Mouse (Mus musculus): ENCODE data around the gene Srsf2.
"Not testable (repeated sequence)": the region's sequence is repeated elsewhere in the genome, so short reads cannot be mapped to it uniquely, and the experiment has no call there.

Gene Srsf2

GRCm38 (mm10) chr11:116827534-116828165 lies 25.2 kb downstream of the Srsf2 start, which contains the start of gene Mxra7:
Gene Mxra7, minus strand, starts transcription at chr11:116828046.
- DNase-seq (ENCODE audit: low read depth, low spot score): peak; percentile 72

GRCm38 (mm10) chr11:116826550-116827504 lies 26.1 kb downstream of the Srsf2 start:
- DNase-seq (ENCODE audit: low read depth, low spot score): peak; percentile 45

- DNase-seq (ENCODE audit: low read depth, low spot score): peak; percentile 66
These were observed 27.7 kb downstream of the Srsf2 start for GRCm38 (mm10) chr11:116825230-116825629.

GRCm38 (mm10) chr11:116823885-116824284 lies 29.0 kb downstream of the Srsf2 start:
- not testable (repeated sequence) for DNase-seq (ENCODE audit: low read depth, low spot score)

- no peak for DNase-seq (ENCODE audit: low read depth, low spot score)
These were observed 29.6 kb downstream of the Srsf2 start for GRCm38 (mm10) chr11:116823255-116823654.

GRCm38 (mm10) chr11:116822626-116823025 lies 30.3 kb downstream of the Srsf2 start:
- no peak for DNase-seq (ENCODE audit: low read depth, low spot score)

- no peak for DNase-seq (ENCODE audit: low read depth, low spot score)
These were observed 30.7 kb downstream of the Srsf2 start for GRCm38 (mm10) chr11:116822215-116822614.

- peak; percentile 86 for DNase-seq (ENCODE audit: low read depth, low spot score)
These were observed 31.6 kb downstream of the Srsf2 start for GRCm38 (mm10) chr11:116821057-116821940.

GRCm38 (mm10) chr11:116819932-116820593 lies 32.8 kb downstream of the Srsf2 start:
- DNase-seq (ENCODE audit: low read depth, low spot score): peak; percentile 51

- no peak for DNase-seq (ENCODE audit: low read depth, low spot score)
These were observed 34.2 kb downstream of the Srsf2 start for GRCm38 (mm10) chr11:116818722-116819121.

GRCm38 (mm10) chr11:116817567-116817966 lies 35.3 kb downstream of the Srsf2 start:
- DNase-seq (ENCODE audit: low read depth, low spot score): no peak

GRCm38 (mm10) chr11:116816769-116817168 lies 36.1 kb downstream of the Srsf2 start:
- peak; percentile 99 for DNase-seq (ENCODE audit: low read depth, low spot score)

- peak; percentile 62 for DNase-seq (ENCODE audit: low read depth, low spot score)
These were observed 37.9 kb downstream of the Srsf2 start for GRCm38 (mm10) chr11:116814884-116815415.

GRCm38 (mm10) chr11:116814076-116814883 lies 38.6 kb downstream of the Srsf2 start:
- DNase-seq (ENCODE audit: low read depth, low spot score): peak; percentile 48

GRCm38 (mm10) chr11:116813610-116814009 lies 39.3 kb downstream of the Srsf2 start:
- no peak for DNase-seq (ENCODE audit: low read depth, low spot score)

GRCm38 (mm10) chr11:116812793-116813529 lies 39.9 kb downstream of the Srsf2 start:
- no peak for DNase-seq (ENCODE audit: low read depth, low spot score)

- no peak for DNase-seq (ENCODE audit: low read depth, low spot score)
These were observed 41.7 kb downstream of the Srsf2 start for GRCm38 (mm10) chr11:116810983-116811901.

- no peak for DNase-seq (ENCODE audit: low read depth, low spot score)
These were observed 42.4 kb downstream of the Srsf2 start for GRCm38 (mm10) chr11:116810528-116810927.
